Mouse (Mus musculus): ENCODE measurements around the gene Rnf145.

- no peak for TF ChIP-seq GATA1 (IDR thresholded peaks at IDR 0.05; ENCODE audit: borderline replicate concordance, low read length)
- no peak for TF ChIP-seq GATA2 (IDR thresholded peaks at IDR 0.05; ENCODE audit: borderline replicate concordance, low read depth, low read length)
- TF ChIP-seq CTCF (IDR thresholded peaks at IDR 0.05; ENCODE audit: low read depth, low read length): no peak
These were observed 11.6 kb downstream of the Rnf145 start for GRCm38 (mm10) chr11:44530382-44530781.

Data from G1E (cell line).